Mouse (Mus musculus): ENCODE data around the gene Lrrc41. TPM values are rescaled to one million over a fixed set of nuclear protein-coding genes. Genes with fewer than 3 reads are reported as not detected.

Gene Lrrc41
- polyA plus RNA-seq, 1 experiment from 2014 or later = 73.7 TPM

DNA sequence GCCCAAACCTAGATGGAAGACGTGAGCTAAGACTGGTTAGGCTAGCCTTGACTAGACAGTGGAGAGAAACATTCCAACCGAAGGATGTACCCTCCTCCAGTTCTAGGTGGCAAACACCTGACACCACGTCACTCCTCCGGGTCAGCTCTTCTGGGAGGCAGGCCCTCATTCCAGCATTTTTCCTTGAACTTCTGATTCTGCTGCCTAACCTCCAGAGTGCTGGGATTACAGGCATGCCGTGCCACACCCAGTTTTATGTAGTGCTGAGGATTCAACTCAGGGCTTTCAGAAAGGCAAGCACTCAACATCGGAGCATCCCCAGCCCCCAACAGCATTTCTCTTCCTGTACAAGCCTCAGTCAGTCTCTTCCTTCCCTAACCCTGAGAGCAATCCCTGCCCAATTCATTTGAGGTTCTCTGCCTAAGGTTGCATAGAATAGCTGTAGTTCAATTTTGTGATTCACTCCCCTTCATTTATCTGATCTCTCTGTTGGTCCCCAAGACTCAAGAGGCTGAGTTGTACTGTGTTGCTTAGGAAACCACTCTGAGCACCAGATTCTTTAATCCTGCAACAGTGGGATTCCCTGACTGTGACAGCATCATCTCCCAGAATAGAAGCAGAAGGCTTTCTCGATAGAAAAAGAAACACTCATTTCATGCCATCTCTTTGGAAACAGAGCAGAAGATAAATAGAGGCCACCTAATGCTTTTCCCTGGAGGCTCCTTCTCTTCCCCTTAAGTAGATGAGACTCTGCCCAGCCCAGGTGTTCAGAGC, 65.9 kb downstream of the Lrrc41 start:
- Histone ChIP-seq H3K36me3 (ENCODE audit: control insufficient read depth, insufficient read depth, low read length) (no peaks in the 10 kb centered on the region), H3K27ac (ENCODE audit: low read length) (no peak overlapping the region), H3K9me3 (replicated peaks; ENCODE audit: control insufficient read depth, low read length, poor library complexity, severe bottlenecking) (no peaks in the 10 kb centered on the region), H3K4me1 (ENCODE audit: control insufficient read depth, insufficient read depth, low read length) (peaks cover 7% of the 10 kb centered on the region; the same call in 1 of the 2 replicates), H3K9ac (ENCODE audit: low read depth, low read length) (no peak overlapping the region), H3K4me2 (ENCODE audit: low read length) (no peak overlapping the region), H3K27me3 (ENCODE audit: control insufficient read depth, insufficient read depth, low read depth, low read length) (no peaks in the 10 kb centered on the region), H3K4me3 (ENCODE audit: low read depth, low read length) (no peak overlapping the region)
- 77% methylated on average over 7 of the region's 7 CpGs for WGBS
- ATAC-seq = no peak

DNA sequence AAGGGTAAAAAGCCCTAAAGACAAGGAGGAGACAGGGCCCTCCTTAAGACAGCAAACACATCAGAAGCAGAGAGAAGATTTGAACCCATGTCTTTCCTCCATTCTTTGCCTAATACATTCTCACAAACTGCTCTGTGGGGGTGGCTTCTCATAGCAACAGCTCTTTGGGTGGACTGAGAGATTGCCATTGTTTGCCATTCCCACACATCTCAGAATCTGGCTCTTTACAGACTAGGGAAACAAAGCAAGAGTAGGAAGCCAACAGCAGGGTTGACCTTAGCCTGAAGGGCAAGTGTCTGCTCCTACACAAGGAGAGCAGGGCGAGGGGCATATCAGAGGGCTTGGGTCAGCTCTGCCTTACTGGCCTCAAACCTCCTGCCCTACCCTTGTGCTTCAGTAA, 66.7 kb downstream of the Lrrc41 start:
- WGBS = 87% methylated on average over 1 of the region's 1 CpGs
- H3K9me3 ChIP-seq (replicated peaks; ENCODE audit: control insufficient read depth, low read length, poor library complexity, severe bottlenecking) = no peaks in the 10 kb centered on the region
- H3K36me3 ChIP-seq (ENCODE audit: control insufficient read depth, insufficient read depth, low read length) = no peaks in the 10 kb centered on the region
- no peaks in the 10 kb centered on the region for H3K27me3 ChIP-seq (ENCODE audit: control insufficient read depth, insufficient read depth, low read depth, low read length)
- no peak overlapping the region for H3K4me3 ChIP-seq (ENCODE audit: low read depth, low read length)
- no peak overlapping the region for H3K4me2 ChIP-seq (ENCODE audit: low read length)
- no peak for ATAC-seq
- peaks cover 7% of the 10 kb centered on the region; the same call in 1 of the 2 replicates for H3K4me1 ChIP-seq (ENCODE audit: control insufficient read depth, insufficient read depth, low read length)
- no peak overlapping the region for H3K27ac ChIP-seq (ENCODE audit: low read length)
- no peak overlapping the region for H3K9ac ChIP-seq (ENCODE audit: low read depth, low read length)

DNA sequence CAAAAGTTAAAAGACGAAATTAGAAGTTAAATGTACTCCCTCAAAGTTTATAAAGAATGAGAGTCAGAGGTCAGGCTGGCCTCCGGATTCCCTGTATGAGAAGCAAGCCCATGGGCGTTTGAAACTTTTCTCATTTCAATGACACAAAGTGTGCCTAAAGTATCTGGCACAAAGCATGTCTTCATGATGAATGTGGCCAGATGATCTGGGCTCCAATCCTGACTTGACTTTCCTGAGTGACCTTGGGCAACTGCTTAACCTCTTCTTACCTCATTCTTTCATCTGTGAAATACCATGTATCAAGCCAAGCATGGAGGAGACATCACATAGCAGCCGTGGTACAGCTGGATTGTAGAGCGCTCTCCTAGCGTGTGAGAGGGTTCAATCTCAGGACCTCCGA, 67.2 kb downstream of the Lrrc41 start:
- Histone ChIP-seq H3K4me1 (ENCODE audit: control insufficient read depth, insufficient read depth, low read length) (peaks cover 7% of the 10 kb centered on the region; the same call in 1 of the 2 replicates), H3K27ac (ENCODE audit: low read length) (no peak overlapping the region), H3K4me2 (ENCODE audit: low read length) (no peak overlapping the region), H3K36me3 (ENCODE audit: control insufficient read depth, insufficient read depth, low read length) (no peaks in the 10 kb centered on the region), H3K9me3 (replicated peaks; ENCODE audit: control insufficient read depth, low read length, poor library complexity, severe bottlenecking) (no peaks in the 10 kb centered on the region), H3K4me3 (ENCODE audit: low read depth, low read length) (no peak overlapping the region), H3K27me3 (ENCODE audit: control insufficient read depth, insufficient read depth, low read depth, low read length) (no peaks in the 10 kb centered on the region), H3K9ac (ENCODE audit: low read depth, low read length) (no peak overlapping the region)
- WGBS = 83% methylated on average over 7 of the region's 7 CpGs
- ATAC-seq = no peak

DNA sequence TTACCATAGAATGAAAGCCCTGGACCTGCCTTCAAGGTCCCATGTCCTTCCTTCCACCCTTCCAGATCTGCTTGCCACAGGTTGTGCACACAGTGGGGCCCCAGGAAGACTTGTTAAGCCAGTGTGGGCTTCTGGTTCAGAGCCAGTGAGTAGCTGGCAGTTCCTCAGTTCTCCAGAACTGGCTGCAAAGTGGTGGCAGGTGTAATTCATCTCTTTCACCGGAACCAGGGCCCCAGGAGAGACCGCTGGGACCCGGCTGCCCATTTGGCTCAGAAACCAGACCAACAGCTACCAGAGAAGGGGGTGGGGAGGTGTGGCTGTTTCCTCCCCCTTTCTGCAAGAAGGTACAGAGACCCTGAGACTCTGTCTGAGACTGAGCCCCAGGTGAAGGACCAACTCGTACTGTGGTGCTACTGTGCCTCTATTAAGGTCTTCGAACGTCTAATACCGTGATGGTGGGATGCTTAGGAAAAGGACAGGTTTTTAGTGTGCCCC, 68.3 kb downstream of the Lrrc41 start:
- H3K36me3 ChIP-seq (ENCODE audit: control insufficient read depth, insufficient read depth, low read length) = no peaks in the 10 kb centered on the region
- no peak overlapping the region for H3K9ac ChIP-seq (ENCODE audit: low read depth, low read length)
- 17% methylated on average over 7 of the region's 7 CpGs for WGBS
- no peaks in the 10 kb centered on the region for H3K27me3 ChIP-seq (ENCODE audit: control insufficient read depth, insufficient read depth, low read depth, low read length)
- H3K4me1 ChIP-seq (ENCODE audit: control insufficient read depth, insufficient read depth, low read length) = peaks cover 7% of the 10 kb centered on the region; the same call in 1 of the 2 replicates
- H3K4me3 ChIP-seq (ENCODE audit: low read depth, low read length) = peak overlapping the region; percentile 60
- no peak overlapping the region for H3K27ac ChIP-seq (ENCODE audit: low read length)
- ATAC-seq = no peak
- H3K9me3 ChIP-seq (replicated peaks; ENCODE audit: control insufficient read depth, low read length, poor library complexity, severe bottlenecking) = no peaks in the 10 kb centered on the region
- peak overlapping the region; percentile 92 for H3K4me2 ChIP-seq (ENCODE audit: low read length)

DNA sequence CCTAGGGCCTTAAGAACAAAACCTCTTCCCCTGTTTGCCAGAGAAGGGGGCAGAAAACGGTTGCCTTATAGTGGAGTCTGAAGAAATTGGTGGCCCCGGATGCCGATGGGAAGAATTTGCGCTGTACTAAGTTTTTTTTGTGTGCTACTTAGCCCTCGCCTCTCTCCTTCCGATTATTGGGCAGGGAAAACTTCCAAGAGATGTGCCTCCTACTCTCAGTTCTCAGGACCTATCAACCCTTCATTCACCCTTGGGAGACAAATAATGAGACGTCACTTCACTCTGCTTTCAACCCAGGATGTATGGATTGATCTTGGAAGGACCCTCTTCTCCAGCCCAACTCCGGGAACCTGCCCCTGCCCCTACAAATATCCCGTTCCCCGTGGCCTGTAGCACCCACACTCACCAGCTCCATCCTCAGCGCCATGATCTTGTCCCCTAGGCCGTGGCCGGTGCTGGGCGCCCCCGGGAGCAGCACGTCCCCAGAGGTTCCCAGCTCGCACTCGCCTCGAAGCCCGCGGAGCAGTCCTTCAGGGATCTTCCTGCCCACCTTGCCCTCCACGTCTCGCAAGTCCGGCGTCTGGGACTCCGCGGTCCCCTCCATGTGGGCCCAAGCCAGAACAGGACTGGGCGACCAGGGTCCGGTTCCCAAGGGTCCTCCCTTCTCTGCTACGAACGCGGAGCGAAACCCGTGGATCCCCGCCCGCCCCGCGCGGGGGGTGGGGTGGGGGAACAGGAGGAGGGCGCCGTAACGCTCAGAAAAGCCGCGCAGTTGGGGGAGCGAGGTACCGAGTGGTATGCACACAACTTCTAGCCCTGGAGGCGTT, 69.0 kb downstream of the Lrrc41 start:
- Histone ChIP-seq H3K36me3 (ENCODE audit: control insufficient read depth, insufficient read depth, low read length) (no peaks in the 10 kb centered on the region), H3K4me2 (ENCODE audit: low read length) (peak overlapping the region; percentile 92), H3K4me1 (ENCODE audit: control insufficient read depth, insufficient read depth, low read length) (peaks cover 7% of the 10 kb centered on the region; the same call in 1 of the 2 replicates), H3K4me3 (ENCODE audit: low read depth, low read length) (peak overlapping the region; percentile 60), H3K9ac (ENCODE audit: low read depth, low read length) (peak overlapping the region; percentile 73), H3K27ac (ENCODE audit: low read length) (no peak overlapping the region), H3K9me3 (replicated peaks; ENCODE audit: control insufficient read depth, low read length, poor library complexity, severe bottlenecking) (no peaks in the 10 kb centered on the region), H3K27me3 (ENCODE audit: control insufficient read depth, insufficient read depth, low read depth, low read length) (no peaks in the 10 kb centered on the region)
- ATAC-seq = peak; percentile 69
- under 1% methylated on average over 46 of the region's 47 CpGs for WGBS

Other genes with a start within 250 kb of the Lrrc41 start
- gene Mob3c, start 247.2 kb upstream of the Lrrc41 start, polyA plus RNA-seq (2015; fragmentation: Nextera tagmentation; extraction: Ambion mirVana) = 5.0 and 6.2 TPM in 2 replicates
- 22.3 and 24.5 TPM in 2 replicates for gene Mknk1, start 236.1 kb upstream of the Lrrc41 start, polyA plus RNA-seq (2015; fragmentation: Nextera tagmentation; extraction: Ambion mirVana)
- 0.18 TPM in 1 of 2 replicates, not detected in the other for gene Kncn, start 190.9 kb upstream of the Lrrc41 start, polyA plus RNA-seq (2015; fragmentation: Nextera tagmentation; extraction: Ambion mirVana)
- 0.48 and 0.55 TPM in 2 replicates for gene 6430628N08Rik, start 184.6 kb upstream of the Lrrc41 start, polyA plus RNA-seq (2015; fragmentation: Nextera tagmentation; extraction: Ambion mirVana)
- 6.1 and 12.0 TPM in 2 replicates for gene Dmbx1, start 135.3 kb upstream of the Lrrc41 start, polyA plus RNA-seq (2015; fragmentation: Nextera tagmentation; extraction: Ambion mirVana)
- 25.9 and 27.3 TPM in 2 replicates for gene Faah, start 57.3 kb upstream of the Lrrc41 start, polyA plus RNA-seq (2015; fragmentation: Nextera tagmentation; extraction: Ambion mirVana)
- gene Nsun4, start 21.4 kb upstream of the Lrrc41 start, polyA plus RNA-seq (2015; fragmentation: Nextera tagmentation; extraction: Ambion mirVana) = 9.9 and 11.3 TPM in 2 replicates
- 367 and 376 TPM in 2 replicates for gene Uqcrh, start 198 bp upstream of the Lrrc41 start, polyA plus RNA-seq (2015; fragmentation: Nextera tagmentation; extraction: Ambion mirVana)
- gene Rad54l, start 48.4 kb downstream of the Lrrc41 start, polyA plus RNA-seq (2015; fragmentation: Nextera tagmentation; extraction: Ambion mirVana) = 4.6 and 6.1 TPM in 2 replicates
- gene Pomgnt1, start 48.6 kb downstream of the Lrrc41 start, polyA plus RNA-seq (2015; fragmentation: Nextera tagmentation; extraction: Ambion mirVana) = 63.1 and 68.8 TPM in 2 replicates
- 2.1 and 3.1 TPM in 2 replicates for gene Lurap1, start 76.1 kb downstream of the Lrrc41 start, polyA plus RNA-seq (2015; fragmentation: Nextera tagmentation; extraction: Ambion mirVana)
- gene Tspan1, start 92.3 kb downstream of the Lrrc41 start, polyA plus RNA-seq (2015; fragmentation: Nextera tagmentation; extraction: Ambion mirVana) = not detected in 2 replicates
- not detected in 2 replicates for gene 1700042G07Rik, start 98.1 kb downstream of the Lrrc41 start, polyA plus RNA-seq (2015; fragmentation: Nextera tagmentation; extraction: Ambion mirVana)
- gene Gm49337, start 98.1 kb downstream of the Lrrc41 start, polyA plus RNA-seq (2015; fragmentation: Nextera tagmentation; extraction: Ambion mirVana) = not detected in 2 replicates
- 80.5 and 94.2 TPM in 2 replicates for gene Pik3r3, start 146.3 kb downstream of the Lrrc41 start, polyA plus RNA-seq (2015; fragmentation: Nextera tagmentation; extraction: Ambion mirVana)

All from midbrain, embryonic 16.5 days (tissue).